In genomic region chr16:32165281-32165821, GRCm38 (mm10) we compare ENCODE assay signal across 8 mouse cellular contexts. TPM values are rescaled to one million over a fixed set of nuclear protein-coding genes. Genes with fewer than 3 reads are reported as not detected.
DNase-seq lines count a peak whose midpoint lies in the region; ATAC-seq and TF ChIP-seq lines count a peak whose summit lies in the region.

TSS of gene Nrros (minus strand) at chr16:32165594.

- no peaks in the 10 kb centered on the region for H3K9me3 ChIP-seq in embryonic facial prominence, embryonic 14.5 days (ENCODE audit: control insufficient read depth, low read length)
- 0 out of 2 replicates have a peak, but pooled peaks cover 2% of the 10 kb centered on the region for H3K9me3 ChIP-seq in heart, embryonic 16.5 days (replicated peaks; ENCODE audit: control insufficient read depth, low read length)
- no peaks in the 10 kb centered on the region for H3K9me3 ChIP-seq in lung, embryonic 16.5 days (ENCODE audit: control insufficient read depth, low read length)

- no peak within 1 kb of the TSS for H3K27ac ChIP-seq in embryonic facial prominence, embryonic 14.5 days (replicated peaks; ENCODE audit: low read depth, low read length)
- peak within 1 kb of the TSS; percentile 62 for H3K27ac ChIP-seq in heart, embryonic 16.5 days (ENCODE audit: low read length)
- H3K27ac ChIP-seq in lung, embryonic 16.5 days (ENCODE audit: low read length) = peak within 1 kb of the TSS; percentile 49
- H3K27ac ChIP-seq in olfactory bulb, adult 2 months (ENCODE audit: insufficient read depth, low read depth, low read length) = no peak within 1 kb of the TSS

- H3K4me1 ChIP-seq in embryonic facial prominence, embryonic 14.5 days (ENCODE audit: control insufficient read depth, insufficient read depth, low read length) = 0 out of 2 replicates have a peak, but pooled peaks cover 10% of the 10 kb centered on the region
- H3K4me1 ChIP-seq in heart, embryonic 16.5 days (ENCODE audit: control insufficient read depth, insufficient read depth, low read length) = peaks cover 10% of the 10 kb centered on the region
- H3K4me1 ChIP-seq in lung, embryonic 16.5 days (replicated peaks; ENCODE audit: control insufficient read depth, insufficient read depth, low read length) = peaks cover 5% of the 10 kb centered on the region; the same call in 1 of the 2 replicates
- H3K4me1 ChIP-seq in olfactory bulb, adult 2 months (ENCODE audit: control insufficient read depth, insufficient read depth, low read length) = peaks cover 14% of the 10 kb centered on the region

- peaks cover 12% of the 10 kb centered on the region for H3K27me3 ChIP-seq in embryonic facial prominence, embryonic 14.5 days (replicated peaks; ENCODE audit: control insufficient read depth, insufficient read depth, low read length)
- peaks cover 5% of the 10 kb centered on the region; the same call in 1 of the 2 replicates for H3K27me3 ChIP-seq in heart, embryonic 16.5 days (ENCODE audit: control insufficient read depth, insufficient read depth, low read length)
- no peaks in the 10 kb centered on the region; the same call in 1 of the 2 replicates for H3K27me3 ChIP-seq in lung, embryonic 16.5 days (ENCODE audit: control insufficient read depth, insufficient read depth, low read depth, low read length)

- DNase-seq in adrenal gland, postnatal 36 days = peak; percentile 50 to 60
- DNase-seq in embryonic facial prominence, embryonic 14.5 days (ENCODE audit: low spot score) = peak; percentile 77
- peak; percentile 41 to 63 for DNase-seq in kidney, postnatal 4 days
- peak; percentile 79 for DNase-seq in thymus, postnatal 4 days

- no peak for TF ChIP-seq POLR2A in olfactory bulb, adult 2 months (IDR thresholded peaks at IDR 0.05; ENCODE audit: insufficient read depth, low read depth, low read length)

- peak; percentile 90 for ATAC-seq in CD4-positive, CD25-positive, alpha-beta regulatory T cell, adult 4 months
- 0 out of 2 replicates have a peak, but pooled peaks have one; percentile 22 for ATAC-seq in embryonic facial prominence, embryonic 14.5 days (ENCODE audit: low read depth)
- ATAC-seq in heart, embryonic 16.5 days (replicated peaks; ENCODE audit: extremely low read depth, insufficient read depth, low FRiP score) = peak; percentile 79
- peak; percentile 79 for ATAC-seq in lung, embryonic 16.5 days (ENCODE audit: low read depth)

- WGBS in embryonic facial prominence, embryonic 14.5 days = under 1% methylated on average over 21 of the region's 25 CpGs
- WGBS in heart, embryonic 16.5 days = 2% methylated on average over 25 of the region's 25 CpGs
- 2% methylated on average over 25 of the region's 25 CpGs for WGBS in lung, embryonic 16.5 days
- WGBS in olfactory bulb, adult 2 months = under 1% methylated on average over 25 of the region's 25 CpGs

- H3K36me3 ChIP-seq in embryonic facial prominence, embryonic 14.5 days (ENCODE audit: control insufficient read depth, insufficient read depth, low read length) = no peaks in the 10 kb centered on the region
- H3K36me3 ChIP-seq in heart, embryonic 16.5 days (ENCODE audit: control insufficient read depth, insufficient read depth) = no peaks in the 10 kb centered on the region
- H3K36me3 ChIP-seq in lung, embryonic 16.5 days (ENCODE audit: control insufficient read depth, insufficient read depth, low read length) = no peaks in the 10 kb centered on the region

- TF ChIP-seq CTCF in olfactory bulb, adult 2 months (IDR thresholded peaks at IDR 0.05; ENCODE audit: insufficient read depth, low read depth, low read length) = no peak

- H3K9ac ChIP-seq in embryonic facial prominence, embryonic 14.5 days (ENCODE audit: low read depth, low read length) = peak within 1 kb of the TSS; percentile 66
- peak within 1 kb of the TSS; percentile 72 for H3K9ac ChIP-seq in heart, embryonic 16.5 days (ENCODE audit: low read length)
- H3K9ac ChIP-seq in lung, embryonic 16.5 days (ENCODE audit: low read length) = peak within 1 kb of the TSS; percentile 72

- H3K4me3 ChIP-seq in embryonic facial prominence, embryonic 14.5 days (ENCODE audit: low read depth, low read length) = peak within 1 kb of the TSS; percentile 39
- peak within 1 kb of the TSS; percentile 56 for H3K4me3 ChIP-seq in heart, embryonic 16.5 days (ENCODE audit: low read length)
- H3K4me3 ChIP-seq in lung, embryonic 16.5 days (ENCODE audit: low read length) = peak within 1 kb of the TSS; percentile 55
- peak within 1 kb of the TSS; percentile 44 for H3K4me3 ChIP-seq in olfactory bulb, adult 2 months (ENCODE audit: insufficient read depth, low read depth, low read length)

- H3K4me2 ChIP-seq in embryonic facial prominence, embryonic 14.5 days (ENCODE audit: low read depth, low read length) = peak within 1 kb of the TSS; percentile 80
- H3K4me2 ChIP-seq in heart, embryonic 16.5 days (ENCODE audit: low read depth, low read length) = peak within 1 kb of the TSS; percentile 72
- peak within 1 kb of the TSS; percentile 67 for H3K4me2 ChIP-seq in lung, embryonic 16.5 days (ENCODE audit: low read depth, low read length)

RNA-seq across cellular contexts. Expression of gene Nrros, which starts in this region (rescaled TPM):
- polyA plus RNA-seq in CD4-positive, CD25-positive, alpha-beta regulatory T cell, adult 4 months (2017; shearing (Covaris generic)) = 10 to 100 TPM; 61.7 to 77.0 TPM
- 1 to 10 TPM; 5.3 to 8.2 TPM for total RNA-seq in adrenal gland, postnatal 36 days (2021)
- polyA plus RNA-seq in embryonic facial prominence, embryonic 14.5 days (2014; fragmentation: Nextera tagmentation; extraction: Ambion mirVana) = 23.1 and 23.7 TPM in 2 replicates
- 18.1 and 20.5 TPM in 2 replicates for polyA plus RNA-seq in heart, embryonic 16.5 days (2015; fragmentation: Nextera tagmentation; extraction: Ambion mirVana)
- 45.8 and 51.1 TPM in 2 replicates for polyA plus RNA-seq in lung, embryonic 16.5 days (2015; fragmentation: Nextera tagmentation; extraction: Ambion mirVana)
- polyA plus RNA-seq in olfactory bulb, adult 2 months (2012; ENCODE audit: insufficient read depth, insufficient read length, low replicate concordance, missing spikeins) = not detected in 2 replicates

Comparison
In these comparisons a context has a peak if more than half of its experiments do, and no peak if none do; other contexts are left out.
1. ATAC-seq: peak in every context shown above with its lines; median percentile 90 in CD4-positive, CD25-positive, alpha-beta regulatory T cell, adult 4 months; 79 in heart, embryonic 16.5 days; 79 in lung, embryonic 16.5 days; 22 in embryonic facial prominence, embryonic 14.5 days.
2. H3K27ac ChIP-seq: peak in heart, embryonic 16.5 days (single experiment) and lung, embryonic 16.5 days (single experiment); none in embryonic facial prominence, embryonic 14.5 days (single experiment) and olfactory bulb, adult 2 months (single experiment).
3. Peak in every context shown above with its lines, with median percentiles within 50 percentile points of each other: DNase-seq, H3K4me2 ChIP-seq, H3K4me3 ChIP-seq and H3K9ac ChIP-seq.